Mouse (Mus musculus) kidney, embryonic 14.5 days (tissue): ENCODE data around the gene Rfx7. TPM values are rescaled to one million over a fixed set of nuclear protein-coding genes. Genes with fewer than 3 reads are reported as not detected.

Source experiments
- ATAC-seq: fragments of 200-750 bp; cut with Nextera tagmentation; 2 replicates; pipeline ENCODE4 v1.8.0; 2017; ENCODE audit warnings: moderate number of reproducible peaks, mild to moderate bottlenecking, moderate TSS enrichment, moderate library complexity; ENCODE audit not compliant: low FRiP score, low TSS enrichment
- H3K27ac ChIP-seq: fragments of 300-500 bp; sonication (generic); 2 replicates; pipeline ENCODE4 v1.5.1; 2014; ENCODE audit warnings: low read depth, mild to moderate bottlenecking, low read length, moderate library complexity, mixed read lengths
- H3K27me3 ChIP-seq: fragments of 300-500 bp; sonication (generic); 2 replicates; pipeline ENCODE4 v1.6.1; 2014; ENCODE audit warnings: mild to moderate bottlenecking, low read length; ENCODE audit not compliant: control insufficient read depth, insufficient read depth
- H3K36me3 ChIP-seq: fragments of 300-500 bp; sonication (generic); 2 replicates; pipeline ENCODE4 v1.6.1; 2014; ENCODE audit warnings: low read length, mixed read lengths; ENCODE audit not compliant: control insufficient read depth, insufficient read depth
- H3K4me1 ChIP-seq: fragments of 300-500 bp; sonication (generic); 2 replicates; pipeline ENCODE4 v1.6.1; 2014; ENCODE audit warnings: low read length, mixed read lengths; ENCODE audit not compliant: control insufficient read depth, insufficient read depth
- H3K4me2 ChIP-seq: fragments of 300-500 bp; sonication (generic); replicated peaks from 2 replicates; pipeline ENCODE4 v1.6.1; 2014; ENCODE audit warnings: low read depth, mild to moderate bottlenecking, low read length
- H3K4me3 ChIP-seq: fragments of 300-500 bp; sonication (generic); 2 replicates; pipeline ENCODE4 v1.5.1; 2014; ENCODE audit warnings: mild to moderate bottlenecking, low read length
- H3K9ac ChIP-seq: fragments of 300-500 bp; sonication (generic); 2 replicates; pipeline ENCODE4 v1.6.1; 2014; ENCODE audit warnings: low read depth, mild to moderate bottlenecking, low read length, moderate library complexity
- H3K9me3 ChIP-seq: fragments of 300-500 bp; sonication (generic); 2 replicates; pipeline ENCODE4 v1.6.1; 2016; ENCODE audit warnings: low read length; ENCODE audit not compliant: control insufficient read depth
- WGBS: fragments of 180-500 bp; shearing (Covaris S2); extraction: QIAGEN DNeasy Blood & Tissue Kit; methylation state at CpG from one replicate; pipeline ENCODE4 v1.1.7; 2014; 5-methylcytosine and 5-hydroxymethylcytosine counted together
- polyA plus RNA-seq: library from polyadenylated mRNA; unstranded; fragments of >200 nt; fragmentation: Nextera tagmentation; extraction: Ambion mirVana; gene quantifications from 2 replicates; pipeline ENCODE4 v1.2.1, GENCODE M21; 2014

Rfx7 gene
- 20.3 and 24.2 TPM in 2 replicates for polyA plus RNA-seq

- peaks cover 4% of the 10 kb centered on the region; the same call in 1 of the 2 replicates for H3K4me1 ChIP-seq
- peak within 1 kb of the TSS; percentile 67 for H3K4me2 ChIP-seq
- peak within 1 kb of the TSS; percentile 97 for H3K9ac ChIP-seq
- H3K36me3 ChIP-seq = no peaks in the 10 kb centered on the region
- WGBS = 1% methylated on average over 41 of the region's 63 CpGs
- H3K4me3 ChIP-seq = peak within 1 kb of the TSS; percentile 94
- H3K27me3 ChIP-seq = no peaks in the 10 kb centered on the region
- ATAC-seq = peak; percentile 89
- H3K27ac ChIP-seq = peak within 1 kb of the TSS; percentile 99
- H3K9me3 ChIP-seq = no peaks in the 10 kb centered on the region
These were observed at the start of gene Rfx7 for GRCm38 (mm10) chr9:72531996-72532380. Rfx7 (plus strand) TSS chr9:72532240.

GRCm38 (mm10) chr9:72488523-72488922 is 43.5 kb upstream of the Rfx7 start:
- no peaks in the 10 kb centered on the region for H3K9me3 ChIP-seq
- no peak for ATAC-seq
- H3K27me3 ChIP-seq = no peaks in the 10 kb centered on the region
- H3K4me3 ChIP-seq = no peak overlapping the region
- H3K4me2 ChIP-seq = no peak overlapping the region
- no peak overlapping the region for H3K27ac ChIP-seq
- no peak overlapping the region for H3K9ac ChIP-seq
- peaks cover 10% of the 10 kb centered on the region; the same call in 1 of the 2 replicates for H3K4me1 ChIP-seq
- peaks cover 11% of the 10 kb centered on the region; the same call in 1 of the 2 replicates for H3K36me3 ChIP-seq

GRCm38 (mm10) chr9:72489131-72489530 is 42.9 kb upstream of the Rfx7 start:
- Histone ChIP-seq H3K4me1 (peaks cover 10% of the 10 kb centered on the region; the same call in 1 of the 2 replicates), H3K27me3 (no peaks in the 10 kb centered on the region), H3K4me3 (no peak overlapping the region), H3K9ac (no peak overlapping the region), H3K9me3 (no peaks in the 10 kb centered on the region), H3K4me2 (no peak overlapping the region), H3K27ac (no peak overlapping the region), H3K36me3 (peaks cover 8% of the 10 kb centered on the region; the same call in 1 of the 2 replicates)
- ATAC-seq = no peak
- WGBS = 88% methylated on average over 5 of the region's 5 CpGs

- ATAC-seq = peak; percentile 97
- peaks cover 5% of the 10 kb centered on the region; the same call in 1 of the 2 replicates for H3K36me3 ChIP-seq
- peak overlapping the region; percentile 77 for H3K9ac ChIP-seq
- H3K9me3 ChIP-seq = no peaks in the 10 kb centered on the region
- peaks cover 10% of the 10 kb centered on the region; the same call in 1 of the 2 replicates for H3K4me1 ChIP-seq
- H3K4me2 ChIP-seq = peak overlapping the region; percentile 68
- H3K4me3 ChIP-seq = peak overlapping the region; percentile 79
- WGBS = under 1% methylated on average over 30 of the region's 32 CpGs
- peak overlapping the region; percentile 74 for H3K27ac ChIP-seq
- no peaks in the 10 kb centered on the region for H3K27me3 ChIP-seq
These were observed 40.4 kb upstream of the Rfx7 start for GRCm38 (mm10) chr9:72491559-72492193.

- WGBS = 12% methylated on average over 6 of the region's 6 CpGs
- Histone ChIP-seq H3K36me3 (no peaks in the 10 kb centered on the region), H3K27ac (peak within 1 kb of the TSS; percentile 74), H3K4me1 (peaks cover 10% of the 10 kb centered on the region; the same call in 1 of the 2 replicates), H3K9me3 (no peaks in the 10 kb centered on the region), H3K4me2 (peak within 1 kb of the TSS; percentile 68), H3K9ac (peak within 1 kb of the TSS; percentile 77), H3K4me3 (peak within 1 kb of the TSS; percentile 79), H3K27me3 (no peaks in the 10 kb centered on the region)
- peak; percentile 26; the same call in 1 of the 2 replicates for ATAC-seq
These were observed 39.9 kb upstream of the Rfx7 start, which contains the start of gene Tex9 for GRCm38 (mm10) chr9:72492194-72492565. Tex9 (minus strand) TSS chr9:72492212.

GRCm38 (mm10) chr9:72493465-72493864 is 38.6 kb upstream of the Rfx7 start:
- Histone ChIP-seq H3K4me2 (no peak overlapping the region), H3K36me3 (no peaks in the 10 kb centered on the region), H3K27ac (no peak overlapping the region), H3K27me3 (no peaks in the 10 kb centered on the region), H3K9me3 (no peaks in the 10 kb centered on the region), H3K4me3 (no peak overlapping the region), H3K4me1 (peaks cover 10% of the 10 kb centered on the region; the same call in 1 of the 2 replicates), H3K9ac (no peak overlapping the region)
- no peak for ATAC-seq
- WGBS = 95% methylated on average over 2 of the region's 2 CpGs

- Histone ChIP-seq H3K27me3 (no peaks in the 10 kb centered on the region), H3K4me3 (no peak overlapping the region), H3K9ac (no peak overlapping the region), H3K27ac (no peak overlapping the region), H3K4me2 (no peak overlapping the region), H3K4me1 (peaks cover 10% of the 10 kb centered on the region; the same call in 1 of the 2 replicates), H3K36me3 (no peaks in the 10 kb centered on the region), H3K9me3 (no peaks in the 10 kb centered on the region)
- WGBS = 82% methylated on average over 3 of the region's 3 CpGs
- ATAC-seq = no peak
These were observed 37.9 kb upstream of the Rfx7 start for GRCm38 (mm10) chr9:72493984-72494685.

GRCm38 (mm10) chr9:72496691-72497090 is 35.3 kb upstream of the Rfx7 start:
- no peak for ATAC-seq
- H3K4me3 ChIP-seq = no peak overlapping the region
- no peaks in the 10 kb centered on the region for H3K9me3 ChIP-seq
- no peak overlapping the region for H3K4me2 ChIP-seq
- WGBS = 80% methylated on average over 2 of the region's 2 CpGs
- peaks cover 6% of the 10 kb centered on the region; the same call in 1 of the 2 replicates for H3K4me1 ChIP-seq
- no peaks in the 10 kb centered on the region for H3K27me3 ChIP-seq
- H3K27ac ChIP-seq = no peak overlapping the region
- no peaks in the 10 kb centered on the region for H3K36me3 ChIP-seq
- H3K9ac ChIP-seq = no peak overlapping the region

- no peaks in the 10 kb centered on the region for H3K27me3 ChIP-seq
- no peaks in the 10 kb centered on the region for H3K36me3 ChIP-seq
- no peak overlapping the region for H3K27ac ChIP-seq
- 79% methylated on average over 3 of the region's 3 CpGs for WGBS
- H3K4me2 ChIP-seq = no peak overlapping the region
- H3K4me1 ChIP-seq = peaks cover 4% of the 10 kb centered on the region; the same call in 1 of the 2 replicates
- H3K9ac ChIP-seq = no peak overlapping the region
- no peak overlapping the region for H3K4me3 ChIP-seq
- no peaks in the 10 kb centered on the region for H3K9me3 ChIP-seq
- no peak for ATAC-seq
These were observed 34.9 kb upstream of the Rfx7 start for GRCm38 (mm10) chr9:72497171-72497570.
